Mouse (Mus musculus) kidney, adult 8-10 months (tissue): ENCODE measurements around the gene Ergic1.

Experiments used
- DNase-seq, 2 experiments: peaks; one replicate each; pipeline ENCODE4 v3.0.0; 2022

Ergic1 gene

DNA sequence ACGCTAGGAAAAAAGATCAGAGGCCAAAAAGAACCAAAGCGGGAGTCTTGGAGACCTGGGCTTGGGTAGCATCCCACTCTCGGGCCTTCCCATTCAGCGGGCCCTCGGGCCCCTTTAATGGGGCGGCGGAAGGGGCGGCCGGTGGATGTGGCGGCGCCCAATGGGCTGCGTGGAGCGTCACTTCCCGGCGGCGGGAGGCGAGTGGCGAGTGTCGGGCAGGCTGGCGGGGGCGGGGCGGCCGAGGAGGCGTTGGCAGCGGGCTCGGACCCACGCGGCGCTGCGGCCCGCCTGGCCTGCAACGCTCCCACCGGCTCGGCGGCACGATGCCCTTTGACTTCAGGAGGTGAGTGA lies at the start of gene Ergic1:
TSS of gene Ergic1 (plus strand) at position 200 of the 351 bp plus-strand sequence.
- peak; percentile 86 to 91 for DNase-seq

DNA sequence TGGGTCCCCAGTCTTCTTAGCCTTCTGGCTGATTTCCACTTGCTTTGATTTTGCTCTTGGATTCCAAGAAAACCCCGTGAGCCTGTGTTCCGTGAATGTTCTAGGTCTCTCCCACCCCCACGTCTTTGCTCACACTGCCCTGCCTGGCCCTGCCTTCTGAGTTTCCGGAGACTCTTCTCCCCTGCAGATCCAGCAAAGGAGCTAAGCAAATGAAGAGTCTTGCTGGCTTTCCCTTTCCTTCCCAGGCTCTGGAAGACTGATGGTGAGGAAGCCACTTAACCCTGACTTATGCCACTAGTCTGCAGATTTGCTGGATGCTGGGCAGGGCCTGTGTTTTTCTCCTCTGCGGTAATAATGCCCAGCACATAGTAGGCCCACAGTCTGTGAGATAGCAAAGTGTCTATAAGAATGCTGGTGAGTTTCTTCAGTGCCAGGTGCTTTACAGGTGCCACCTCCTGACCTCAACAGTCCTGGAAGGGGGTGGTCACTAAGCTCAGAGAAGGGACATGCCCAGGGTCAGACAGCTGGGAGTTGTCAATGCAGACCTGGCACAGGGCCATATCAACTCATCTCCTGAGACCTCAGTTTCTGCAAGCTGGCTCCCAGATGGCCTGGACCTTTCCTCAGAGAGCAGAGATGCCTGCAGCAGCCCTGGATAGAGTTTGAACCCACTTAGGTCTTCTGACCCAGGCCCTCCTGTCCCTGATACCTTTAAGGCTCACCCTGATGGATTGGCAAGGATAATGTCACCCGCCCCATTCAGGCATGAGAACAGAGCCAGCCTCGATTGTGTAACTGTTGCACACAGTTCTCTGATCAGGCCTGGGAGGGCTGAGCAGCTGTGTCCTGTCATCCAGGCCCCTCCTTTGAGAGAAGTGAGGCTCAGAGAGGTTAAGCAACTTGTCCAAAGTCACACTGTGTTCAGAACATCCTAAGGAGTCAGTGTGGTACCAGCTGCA lies 49.2 kb upstream of the Ergic1 start:
- no peak for DNase-seq

DNA sequence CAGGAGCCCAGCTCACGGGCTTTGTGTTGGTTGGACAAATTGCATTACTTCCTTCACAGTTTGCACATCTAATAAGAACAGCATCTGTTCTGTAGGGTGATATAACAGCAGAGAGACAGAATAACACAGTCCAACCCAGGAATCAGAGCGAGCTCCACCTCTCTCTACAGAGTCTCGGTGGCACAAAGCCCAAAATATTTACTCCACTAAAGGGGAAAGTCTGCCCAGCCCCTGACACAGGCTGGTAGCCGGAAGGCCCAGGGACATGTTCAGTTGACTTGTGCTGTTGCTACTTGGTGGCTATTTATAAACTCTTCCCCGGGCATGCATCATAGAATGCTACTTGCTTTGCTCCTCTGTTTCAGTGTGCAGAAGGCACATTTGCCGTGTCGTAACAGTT lies 48.3 kb upstream of the Ergic1 start:
- DNase-seq, result no peak

DNA sequence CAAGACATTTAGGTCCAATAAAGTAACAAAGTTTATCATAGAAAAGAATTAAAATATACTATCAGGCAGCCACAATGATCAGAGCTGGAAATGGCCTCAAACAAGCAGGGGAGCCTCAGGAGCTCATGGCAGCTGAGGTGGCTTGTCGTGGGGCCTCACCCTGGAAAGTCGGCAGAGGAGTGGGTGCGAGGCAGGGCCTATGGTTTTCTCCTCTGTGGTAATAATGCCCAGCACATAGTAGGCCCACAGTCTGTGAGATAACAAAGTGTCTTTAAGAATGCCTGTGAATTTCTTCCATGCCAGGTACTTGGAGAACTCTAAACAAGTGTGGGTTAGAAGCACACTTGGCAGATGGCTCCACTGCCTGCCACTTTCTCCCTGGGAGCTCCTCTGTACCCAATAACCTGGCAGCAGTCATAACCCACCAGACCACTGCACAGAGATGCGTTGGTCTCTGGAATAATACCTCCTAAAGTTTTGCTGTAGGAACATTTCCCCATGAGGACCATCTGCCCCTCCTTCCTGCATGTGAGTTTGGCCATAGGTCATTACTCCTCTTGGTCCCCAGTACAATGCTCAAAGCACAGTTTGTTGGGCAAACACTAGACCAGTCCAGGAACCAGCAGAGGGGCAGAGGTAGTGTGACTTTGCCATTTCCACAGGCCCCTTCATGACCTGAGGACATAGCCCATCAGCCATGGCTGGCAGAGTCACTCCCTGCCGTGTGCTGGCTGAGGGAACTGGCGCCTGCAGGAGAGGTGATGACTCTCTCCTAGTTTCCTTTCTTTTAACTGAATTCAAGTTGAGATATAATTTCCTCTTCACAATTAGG lies 47.6 kb upstream of the Ergic1 start:
- DNase-seq, result no peak

DNA sequence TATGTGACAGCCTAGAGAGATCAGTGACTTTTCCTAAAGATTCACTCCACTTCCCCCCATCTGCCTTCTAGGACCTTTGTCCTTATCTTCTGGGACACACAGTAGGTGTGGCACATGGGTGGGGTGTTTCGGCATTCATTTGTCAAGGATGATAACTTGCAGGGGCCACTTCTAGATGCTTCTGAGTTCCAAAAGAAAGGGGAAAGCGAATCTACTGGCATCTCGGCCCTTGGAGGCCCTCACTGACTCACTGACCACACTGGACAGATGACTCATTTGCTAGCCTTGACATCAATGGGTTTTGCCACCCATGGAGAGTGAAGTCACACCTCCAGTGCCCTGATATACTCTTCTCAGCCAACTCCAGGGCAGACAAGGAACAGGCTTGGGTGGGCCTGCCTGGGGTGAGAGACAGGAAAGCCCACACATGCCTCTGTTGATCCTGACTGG lies 46.7 kb upstream of the Ergic1 start:
- no peak for DNase-seq

DNA sequence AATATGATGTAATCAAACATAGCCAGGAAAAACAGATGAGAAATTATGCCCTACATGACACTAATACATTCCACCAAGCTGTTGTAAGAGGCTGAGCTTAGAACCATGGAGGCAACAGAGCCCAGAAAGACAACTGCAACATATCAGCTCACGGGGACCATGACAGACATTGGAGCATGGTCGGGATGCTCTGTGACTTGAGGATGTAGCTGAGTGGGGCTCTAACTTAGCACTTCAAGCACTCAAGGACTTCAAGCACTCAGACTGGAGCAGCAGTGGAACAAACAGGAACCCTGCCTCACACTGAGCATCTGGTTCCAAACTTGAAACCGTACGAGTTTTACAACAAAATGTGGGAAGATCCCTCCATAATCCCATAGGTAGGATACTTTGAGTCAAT lies 45.6 kb upstream of the Ergic1 start:
- DNase-seq, result no peak

DNA sequence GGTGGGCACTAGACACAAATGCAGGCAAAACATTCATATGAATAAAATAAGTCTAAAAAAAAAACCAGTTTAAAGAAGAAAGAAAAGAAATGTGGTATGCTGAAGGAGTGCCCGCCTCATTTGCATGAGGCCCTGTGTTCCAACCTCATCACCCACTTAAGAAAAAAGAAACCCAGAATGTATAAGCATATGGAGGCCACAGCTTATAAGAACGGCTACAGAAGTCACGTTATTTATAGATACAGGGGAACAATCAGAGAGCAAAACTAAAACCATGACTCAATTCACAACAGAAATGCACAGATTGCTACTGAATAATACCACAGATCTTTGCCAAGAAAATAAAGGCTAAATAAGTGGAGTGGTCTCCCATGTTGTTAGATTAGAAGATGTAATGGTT lies 43.0 kb upstream of the Ergic1 start:
- no peak for DNase-seq

DNA sequence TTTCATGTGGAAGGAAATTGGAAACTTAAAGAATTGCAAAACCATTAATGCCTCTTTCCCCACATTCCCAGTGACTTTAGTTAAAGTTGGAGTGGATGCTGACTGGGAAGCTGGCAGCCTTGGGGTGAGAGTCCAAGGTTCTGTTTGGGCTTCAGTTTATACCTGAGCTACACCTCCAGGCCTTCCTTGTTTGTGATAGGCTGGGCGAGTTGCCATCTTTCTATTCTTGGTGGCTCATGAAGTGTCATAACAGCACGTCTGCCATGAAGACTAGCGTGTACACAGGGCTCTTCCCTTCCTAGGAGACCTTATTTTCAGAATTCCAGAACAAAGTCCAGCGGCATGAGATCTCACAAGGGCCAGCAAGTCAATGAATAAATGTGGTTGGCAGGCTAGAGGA lies 38.6 kb upstream of the Ergic1 start:
- peak; percentile 92 to 95 for DNase-seq

DNA sequence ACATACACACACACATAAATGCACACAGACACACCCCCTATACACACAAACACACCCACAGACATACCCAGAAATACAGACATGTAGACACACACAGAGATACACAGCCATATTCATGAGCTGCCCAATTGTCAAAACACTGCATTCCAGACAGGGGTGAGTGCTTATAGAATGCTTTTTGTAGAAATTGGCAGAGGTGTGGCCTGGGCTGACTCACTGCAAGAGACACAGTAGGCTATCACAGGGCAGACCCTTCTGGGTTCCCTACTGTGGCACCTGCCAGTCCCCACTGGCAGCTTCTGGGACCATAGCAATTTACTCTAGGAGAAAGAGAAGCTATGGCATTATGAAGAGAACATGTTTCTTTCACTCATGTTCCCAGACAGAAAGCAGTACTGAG lies 37.0 kb upstream of the Ergic1 start:
- no peak for DNase-seq

DNA sequence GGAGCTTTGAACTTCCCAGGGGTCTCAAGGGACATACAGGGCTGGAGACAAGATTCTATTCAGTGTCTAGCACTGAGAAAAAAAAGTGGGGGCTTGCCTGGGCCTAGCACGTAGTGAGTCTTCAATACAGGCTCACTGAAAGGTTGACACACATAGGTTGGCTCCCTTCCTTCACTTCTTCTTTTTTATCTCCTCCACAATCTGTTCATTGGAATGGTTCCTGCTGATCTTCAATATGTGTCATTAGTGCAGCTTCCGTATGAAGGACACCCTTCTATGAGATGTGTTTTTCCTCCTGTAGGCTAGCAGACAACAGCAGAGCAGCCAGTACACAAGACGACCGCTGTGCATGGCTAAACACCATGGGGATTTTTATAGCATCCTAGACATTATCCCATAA lies 36.5 kb upstream of the Ergic1 start:
- no peak for DNase-seq

DNA sequence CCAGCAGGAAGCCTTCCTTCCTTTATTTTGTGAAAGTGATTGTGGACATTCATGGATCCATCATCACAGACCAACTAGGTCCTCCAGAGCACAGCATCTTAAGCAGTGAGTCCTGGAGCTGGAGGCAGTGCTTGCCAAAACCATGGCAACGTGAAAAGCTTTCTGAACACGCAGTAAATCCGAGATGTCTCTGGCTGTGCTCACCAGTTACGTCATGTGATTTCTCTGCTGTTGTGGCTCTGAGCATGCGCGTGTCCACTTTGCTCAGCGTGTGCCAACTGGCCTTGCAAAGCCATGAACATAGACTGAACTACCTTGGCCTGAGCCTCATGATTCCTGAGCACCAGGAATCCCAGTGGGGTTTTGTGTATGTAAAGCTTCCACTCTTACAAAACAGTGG lies 36.0 kb upstream of the Ergic1 start:
- DNase-seq, result peak in 1 of 2 experiments; percentile 63

DNA sequence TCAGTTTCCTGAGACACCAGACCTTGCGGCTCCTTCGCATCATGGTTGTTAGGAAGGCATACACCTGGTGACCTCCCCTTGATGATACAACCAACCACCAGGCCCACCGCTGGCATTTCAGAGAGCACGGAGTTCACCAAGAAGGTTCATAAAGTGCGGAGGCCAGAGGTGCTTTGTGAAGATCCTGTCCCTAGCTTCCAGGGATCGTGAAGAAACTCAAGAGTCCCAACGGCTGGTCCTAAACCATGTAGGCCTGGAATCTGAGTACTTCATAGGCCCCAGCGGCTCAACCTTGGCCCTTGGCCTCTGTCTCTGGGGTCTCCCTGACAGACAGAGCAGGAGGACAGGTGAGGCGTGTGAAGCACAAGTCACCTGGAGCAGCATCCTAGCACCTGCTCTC lies 34.0 kb upstream of the Ergic1 start:
- no peak for DNase-seq

DNA sequence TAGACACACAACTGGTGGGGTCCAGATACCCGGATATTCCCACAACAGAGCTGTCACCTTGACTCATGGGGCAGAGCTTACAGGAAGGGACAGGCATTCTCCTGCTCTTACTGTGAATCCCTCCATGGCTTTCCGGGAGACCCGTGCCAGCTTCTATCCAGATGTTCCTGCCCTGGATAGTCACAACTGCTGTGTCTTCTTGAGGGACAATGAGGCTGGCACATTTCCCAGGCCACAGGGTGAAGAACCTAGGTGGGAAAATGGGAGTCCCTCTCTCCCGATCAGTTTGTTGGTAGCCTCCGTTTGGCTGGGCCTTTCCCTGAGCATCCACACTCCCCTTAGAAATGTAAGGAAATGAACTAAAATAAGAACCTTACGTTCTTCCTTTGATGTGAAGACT lies 32.5 kb upstream of the Ergic1 start:
- no peak for DNase-seq

DNA sequence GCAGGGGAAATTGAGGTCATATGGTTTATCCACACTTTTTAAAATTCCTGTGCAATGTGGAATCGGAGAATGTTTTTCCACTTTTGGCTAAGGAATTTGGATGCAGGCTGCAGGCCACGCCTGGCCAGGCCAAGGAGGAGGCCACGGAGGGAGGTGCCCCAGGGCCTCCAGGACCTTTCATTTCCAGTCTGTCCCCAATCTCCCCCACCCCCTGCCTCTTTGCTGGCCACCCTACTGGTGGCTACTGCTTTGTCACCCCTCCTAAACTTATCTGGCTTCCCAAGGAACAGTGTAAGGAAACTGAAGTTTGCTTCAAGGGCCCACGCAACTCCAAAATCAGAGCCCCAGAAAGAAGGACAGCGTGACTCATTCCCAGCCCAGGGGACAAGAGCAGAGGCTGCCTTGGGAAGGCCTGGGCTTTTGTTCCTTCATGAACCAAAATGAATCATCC lies 31.5 kb upstream of the Ergic1 start:
- DNase-seq, result no peak

DNA sequence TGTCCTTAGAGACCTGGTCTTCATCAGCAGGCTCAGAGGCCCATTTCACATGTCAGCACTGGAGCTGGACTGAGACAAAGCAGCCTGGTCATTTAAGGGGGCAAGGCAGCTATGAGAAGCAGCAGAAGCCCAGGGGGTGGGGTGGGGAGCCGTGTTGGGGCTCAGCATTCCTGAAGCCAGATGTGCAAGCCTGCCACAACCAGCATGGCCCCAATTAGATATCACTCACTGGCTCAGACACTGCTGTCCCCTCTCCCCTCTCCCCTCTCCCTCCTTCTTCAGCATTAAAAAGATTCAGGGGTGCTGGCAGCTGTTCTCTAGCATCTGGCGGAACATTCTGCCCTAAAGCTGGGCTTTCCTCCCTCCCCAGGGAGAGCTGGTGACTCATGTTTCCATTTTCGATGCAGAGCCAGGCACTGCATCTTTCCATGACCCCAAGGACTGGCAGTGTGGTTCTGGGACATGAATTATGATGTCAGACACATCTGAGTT lies 30.7 kb upstream of the Ergic1 start:
- peak in 1 of 2 experiments; percentile 42 for DNase-seq

DNA sequence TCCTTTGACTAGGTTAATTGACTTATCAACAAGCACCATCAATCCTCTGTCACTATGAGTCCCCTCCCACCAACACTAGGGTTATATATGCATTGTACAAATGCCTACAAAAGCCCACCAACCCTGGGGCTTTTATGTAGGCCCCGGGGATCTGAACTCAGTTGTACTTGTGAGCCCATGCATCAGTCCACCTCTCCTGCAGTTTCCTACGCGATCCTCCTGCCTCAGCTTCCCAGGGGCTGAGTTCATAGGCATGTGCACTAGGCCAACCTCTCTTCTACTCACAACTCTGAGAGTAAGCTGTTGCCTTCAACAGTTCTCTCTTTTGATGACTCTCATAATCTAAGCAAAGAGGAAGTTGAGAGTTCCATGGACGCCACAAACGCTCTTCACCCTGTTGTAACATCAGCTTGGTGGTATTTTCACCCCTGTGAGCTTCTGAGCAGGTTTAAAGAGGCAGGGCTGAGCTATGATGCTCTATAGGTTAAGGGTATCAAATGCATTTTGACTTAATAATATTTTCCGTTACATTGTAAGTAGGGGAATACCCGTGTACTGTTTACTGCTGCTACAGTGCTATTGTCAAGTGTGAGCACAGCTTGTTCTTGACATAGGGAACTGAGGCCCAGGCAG lies 29.8 kb upstream of the Ergic1 start:
- no peak for DNase-seq

DNA sequence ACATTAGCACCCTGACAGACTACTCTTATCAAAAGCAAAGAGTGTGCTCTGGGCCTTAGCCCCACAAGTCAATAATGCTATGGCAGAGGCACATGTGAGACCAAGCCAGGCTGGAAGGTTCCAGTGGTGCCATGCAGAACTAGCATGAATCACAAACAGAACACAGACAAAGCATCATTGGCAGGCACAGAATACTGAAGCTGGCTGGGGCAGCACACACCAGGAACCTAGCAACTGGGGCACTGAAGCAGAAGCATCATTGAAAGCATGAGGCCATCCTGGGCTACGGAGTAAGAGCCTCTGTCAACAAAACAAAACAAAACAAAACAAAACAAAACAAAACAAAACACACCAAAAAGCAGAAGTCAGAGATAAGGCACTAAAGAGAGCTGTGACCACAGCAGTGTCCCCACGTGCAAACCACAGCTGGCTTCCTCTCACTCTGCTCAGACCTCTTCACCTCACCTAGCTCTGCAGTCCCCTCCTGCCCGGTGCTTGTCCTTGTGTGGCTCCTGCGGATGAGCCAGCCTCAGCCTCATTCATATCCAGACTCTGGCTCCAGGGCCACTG lies 28.7 kb upstream of the Ergic1 start:
- no peak for DNase-seq

DNA sequence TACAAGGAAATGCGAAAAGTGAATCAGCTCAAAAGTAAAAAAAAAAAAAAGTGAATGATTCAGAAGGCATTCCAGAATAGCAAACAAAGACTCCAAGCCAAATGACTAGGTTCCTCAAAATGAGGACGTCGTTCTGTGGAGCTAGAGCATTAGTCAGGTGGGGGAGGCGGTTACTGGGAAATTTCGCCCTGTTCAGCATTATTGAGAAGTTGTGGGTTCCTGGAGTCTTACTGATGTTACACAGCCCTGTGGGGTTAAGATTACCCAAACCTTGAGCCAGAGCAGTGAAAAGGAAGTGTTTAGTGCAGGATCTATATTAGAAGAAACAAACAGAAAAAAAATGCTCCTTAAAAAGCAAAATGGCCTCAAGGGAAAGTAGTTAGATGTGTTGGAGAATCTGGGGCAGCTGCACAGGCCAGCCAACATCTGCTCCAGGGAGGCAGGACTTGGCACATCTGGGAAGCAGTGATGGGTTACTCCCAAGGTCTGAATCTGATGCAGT lies 27.4 kb upstream of the Ergic1 start:
- no peak for DNase-seq

DNA sequence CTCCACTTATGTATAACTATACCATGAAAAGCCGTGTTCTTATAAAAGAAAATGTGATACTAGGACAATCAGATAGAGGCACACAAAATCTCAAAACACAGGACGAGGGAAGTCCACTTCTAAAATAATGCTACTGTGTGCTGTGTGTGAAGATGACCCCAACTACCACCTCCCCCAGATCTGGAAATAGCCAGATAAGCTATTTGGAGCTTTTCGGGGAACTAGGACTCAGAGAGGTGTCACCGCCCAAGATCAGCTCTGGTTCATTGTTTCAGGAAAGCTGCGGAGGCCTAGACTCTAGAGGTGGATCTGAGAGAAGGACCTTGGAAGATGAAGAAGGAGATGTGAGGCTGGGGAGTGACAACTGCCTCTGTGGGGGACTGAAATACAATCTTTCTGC lies 26.6 kb upstream of the Ergic1 start:
- DNase-seq, result no peak

DNA sequence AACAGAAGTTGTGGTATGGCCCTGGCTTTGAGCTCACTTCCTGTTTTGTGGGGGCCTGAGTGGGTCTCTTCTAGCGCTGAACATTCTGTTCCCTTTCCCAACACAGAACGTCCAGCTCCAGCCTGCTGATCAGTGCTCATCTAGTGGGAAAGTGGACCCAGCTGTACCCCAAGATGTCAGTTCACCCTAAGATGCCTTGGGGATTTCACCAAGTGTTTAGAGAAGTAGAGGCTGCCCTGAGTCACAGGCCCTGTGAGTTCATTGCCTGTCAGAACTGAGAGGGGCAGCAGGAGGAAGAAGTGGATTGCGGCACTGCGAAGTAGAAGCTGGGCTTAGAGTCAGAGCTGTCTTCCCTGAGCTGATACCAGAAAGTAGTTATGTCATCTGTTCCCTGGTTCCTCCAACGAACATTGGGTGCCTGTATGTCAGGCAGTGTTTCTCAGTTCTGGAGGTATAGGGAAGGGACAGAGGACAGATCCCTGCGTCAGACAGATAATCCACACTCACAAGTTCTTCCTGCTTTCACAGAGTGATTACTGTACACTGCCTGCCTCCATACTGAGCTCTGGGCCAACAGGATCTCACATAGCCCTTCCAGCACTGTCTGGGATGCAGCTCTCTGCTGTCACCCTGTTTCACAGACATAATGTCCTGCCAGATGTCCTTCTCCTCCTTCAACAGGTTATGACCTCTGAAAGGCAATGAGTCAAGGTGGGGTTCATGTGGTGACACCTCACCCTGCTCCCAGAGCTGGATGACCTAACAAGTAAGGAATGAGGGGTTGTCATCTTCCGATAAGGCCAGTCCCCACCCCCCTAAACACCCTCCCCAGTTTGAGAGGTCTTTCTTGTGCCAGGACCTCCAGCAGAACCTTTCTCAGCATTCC lies 25.8 kb upstream of the Ergic1 start:
- DNase-seq, result no peak

DNA sequence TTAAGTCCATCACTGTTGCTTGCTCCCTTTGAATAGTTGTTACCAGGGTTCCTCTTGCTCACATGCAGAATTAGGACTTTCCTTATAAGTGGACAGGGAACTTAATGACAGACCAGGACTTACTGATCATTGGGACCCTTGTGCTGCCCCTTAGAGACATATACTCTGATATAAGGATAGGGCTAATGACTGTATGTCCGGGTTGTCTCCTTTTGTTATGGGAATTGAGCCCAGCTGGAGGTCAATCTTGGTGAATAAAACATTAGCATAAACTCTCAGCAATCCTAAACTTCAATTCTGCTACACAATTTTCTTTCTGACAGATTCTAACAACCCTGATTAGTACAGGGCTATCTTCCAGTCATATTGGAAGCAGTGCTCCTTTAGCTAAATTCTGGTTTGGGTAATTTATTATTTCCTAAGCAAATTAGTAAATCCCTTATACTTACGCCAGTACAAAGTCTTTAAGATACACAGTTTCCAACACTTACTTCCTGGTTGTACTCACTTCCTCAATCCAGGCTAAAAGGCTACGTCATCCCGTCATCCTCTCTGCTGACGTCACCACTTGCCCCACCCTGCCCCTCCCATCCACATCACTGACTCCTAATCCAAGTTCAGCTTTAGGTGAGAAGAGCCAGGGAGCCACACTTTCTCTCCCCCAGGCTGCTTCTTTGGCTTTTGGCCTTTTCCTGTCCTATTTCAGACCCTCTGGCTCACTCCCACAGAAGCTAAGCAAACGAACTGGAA lies 23.4 kb upstream of the Ergic1 start:
- DNase-seq, result no peak
